Mouse (Mus musculus) limb, embryonic 14.5 days (tissue): ENCODE measurements around the gene Hdac4. TPM values are rescaled to one million over a fixed set of nuclear protein-coding genes. Genes with fewer than 3 reads are reported as not detected.

Experiments used
- ATAC-seq: fragments of 200-750 bp; cut with Nextera tagmentation; 2 replicates; pipeline ENCODE4 v1.8.0; 2017; ENCODE audit warnings: low read depth, moderate number of reproducible peaks, moderate TSS enrichment; ENCODE audit not compliant: low FRiP score
- DNase-seq: peaks from one replicate; pipeline ENCODE4 v3.0.0-alpha.2; 2015; ENCODE audit warnings: low spot score
- H3K27ac ChIP-seq: fragments of 300-500 bp; sonication (generic); replicated peaks from 2 replicates; pipeline ENCODE4 v1.5.1; 2014; ENCODE audit warnings: low read depth, mild to moderate bottlenecking, low read length, moderate library complexity, mixed read lengths
- H3K27me3 ChIP-seq: fragments of 300-500 bp; sonication (generic); 2 replicates; pipeline ENCODE4 v1.6.1; 2014; ENCODE audit warnings: low read length, mixed read lengths; ENCODE audit not compliant: control insufficient read depth, insufficient read depth
- H3K36me3 ChIP-seq: fragments of 300-500 bp; sonication (generic); 2 replicates; pipeline ENCODE4 v1.6.1; 2014; ENCODE audit warnings: mild to moderate bottlenecking, low read length, moderate library complexity, mixed read lengths; ENCODE audit not compliant: control insufficient read depth, insufficient read depth
- H3K4me1 ChIP-seq: fragments of 300-500 bp; sonication (generic); 2 replicates; pipeline ENCODE4 v1.6.1; 2014; ENCODE audit warnings: antibody characterized with exemption, low read length, mixed read lengths; ENCODE audit not compliant: control insufficient read depth, insufficient read depth
- H3K4me2 ChIP-seq: fragments of 300-500 bp; sonication (generic); replicated peaks from 2 replicates; pipeline ENCODE4 v1.6.1; 2014; ENCODE audit warnings: low read depth, mild to moderate bottlenecking, low read length, moderate library complexity; ENCODE audit not compliant: severe bottlenecking
- H3K4me3 ChIP-seq: fragments of 300-500 bp; sonication (generic); replicated peaks from 2 replicates; pipeline ENCODE4 v1.5.1; 2014; ENCODE audit warnings: low read length
- H3K9ac ChIP-seq: fragments of 300-500 bp; sonication (generic); 2 replicates; pipeline ENCODE4 v1.6.1; 2014; ENCODE audit warnings: mild to moderate bottlenecking, low read depth, low read length, moderate library complexity; ENCODE audit not compliant: severe bottlenecking
- H3K9me3 ChIP-seq: fragments of 300-500 bp; sonication (generic); 2 replicates; pipeline ENCODE4 v1.6.1; 2016; ENCODE audit warnings: low read length; ENCODE audit not compliant: control insufficient read depth
- POLR2A ChIP-seq: fragments of 200-500 bp; IDR thresholded peaks from 2 replicates; pipeline ENCODE4 v1.8.0; 2012; ENCODE audit warnings: inconsistent platforms, mild to moderate bottlenecking, moderate library complexity, borderline replicate concordance; ENCODE audit not compliant: insufficient read depth, insufficient read length; ENCODE audit errors: extremely low read depth
- WGBS: fragments of 180-500 bp; shearing (Covaris S2); extraction: QIAGEN DNeasy Blood & Tissue Kit; methylation state at CpG from one replicate; pipeline ENCODE4 v1.1.7; 2014; 5-methylcytosine and 5-hydroxymethylcytosine counted together
- polyA plus RNA-seq, 2 experiments: library from polyadenylated mRNA; depleted of rRNA in 1 of 2; stranded (reverse) in 1 of 2; unstranded in 1 of 2; fragments of >200 nt; fragmentation: Nextera tagmentation in 1 of 2; extraction: Ambion mirVana in 1 of 2; gene quantifications; 2 replicates each; pipeline versions ENCODE4 v1.2.1 to v1.2.3; 2012 to 2014

Gene Hdac4
- polyA plus RNA-seq, 2 experiments = 15.2 to 25.4 TPM

- TF ChIP-seq POLR2A = no peak
- 92% methylated on average over 11 of the region's 11 CpGs for WGBS
Observed at GRCm38 (mm10) chr1:91893598-91893997, 301.9 kb downstream of the Hdac4 start.

DNA sequence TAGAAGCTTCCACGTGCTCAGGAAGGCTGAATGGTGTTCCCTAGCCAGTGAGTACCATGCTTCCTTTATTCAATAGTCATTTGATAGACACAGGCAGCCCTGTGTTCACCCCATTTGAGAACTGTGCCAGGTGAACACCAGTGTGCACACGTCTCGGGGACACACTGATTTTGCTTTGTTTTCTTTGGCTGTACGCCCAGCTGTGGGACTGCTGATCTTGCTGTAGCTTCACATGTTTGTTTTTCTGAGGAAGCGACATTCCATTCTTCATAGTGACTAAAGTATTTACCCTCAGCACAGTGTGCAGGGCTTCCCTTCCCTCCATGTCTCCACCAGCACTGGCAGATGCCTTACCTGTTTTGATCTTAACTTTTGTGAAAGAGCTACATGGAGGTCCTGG is 312.4 kb downstream of the Hdac4 start:
- Histone ChIP-seq H3K36me3 (no peaks in the 10 kb centered on the region), H3K4me3 (no peak overlapping the region), H3K27ac (no peak overlapping the region), H3K4me2 (no peak overlapping the region), H3K9me3 (no peaks in the 10 kb centered on the region), H3K9ac (no peak overlapping the region), H3K4me1 (peaks cover 5% of the 10 kb centered on the region; the same call in 1 of the 2 replicates), H3K27me3 (no peaks in the 10 kb centered on the region)
- ATAC-seq (no peak), DNase-seq (no peak)
- TF ChIP-seq POLR2A = no peak
- 79% methylated on average over 5 of the region's 5 CpGs for WGBS

More at GRCm38 (mm10) chr1:91893598-91893997, 301.9 kb downstream of the Hdac4 start:
- no peak overlapping the region for H3K27ac ChIP-seq
- no peak overlapping the region for H3K9ac ChIP-seq
- ATAC-seq (no peak), DNase-seq (no peak)
- H3K9me3 ChIP-seq = no peaks in the 10 kb centered on the region
- H3K4me3 ChIP-seq = no peak overlapping the region
- no peaks in the 10 kb centered on the region for H3K27me3 ChIP-seq
- H3K4me2 ChIP-seq = no peak overlapping the region
- no peaks in the 10 kb centered on the region for H3K36me3 ChIP-seq
- no peaks in the 10 kb centered on the region for H3K4me1 ChIP-seq

GRCm38 (mm10) chr1:91880899-91881298 is 314.6 kb downstream of the Hdac4 start:
- Histone ChIP-seq H3K27me3 (no peaks in the 10 kb centered on the region), H3K36me3 (no peaks in the 10 kb centered on the region), H3K9ac (no peak overlapping the region), H3K4me3 (no peak overlapping the region), H3K27ac (no peak overlapping the region), H3K9me3 (no peaks in the 10 kb centered on the region), H3K4me2 (no peak overlapping the region), H3K4me1 (peaks cover 5% of the 10 kb centered on the region; the same call in 1 of the 2 replicates)
- no peak for DNase-seq
- no peak for ATAC-seq
- TF ChIP-seq POLR2A = no peak
- 63% methylated on average over 8 of the region's 8 CpGs for WGBS

DNA sequence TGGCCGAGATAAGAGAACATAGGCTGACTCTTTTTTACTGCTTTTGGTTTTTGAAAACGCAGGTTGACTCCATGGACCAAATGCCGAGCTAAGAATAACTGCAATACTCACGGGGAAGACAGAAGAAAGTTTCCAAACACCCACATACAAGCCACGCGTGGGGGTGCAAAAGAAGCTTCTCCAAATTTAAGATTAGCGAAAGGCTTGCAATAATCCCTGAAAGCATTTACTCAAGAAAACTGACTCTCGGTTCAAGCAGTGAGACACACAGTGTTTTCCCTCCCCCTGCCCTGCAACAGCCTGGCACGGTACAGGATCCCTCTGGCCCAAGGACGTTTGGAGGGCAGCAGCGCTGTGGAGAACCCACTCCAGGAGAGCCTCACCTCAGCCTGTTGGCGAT is 315.3 kb downstream of the Hdac4 start:
- H3K36me3 ChIP-seq = no peaks in the 10 kb centered on the region
- no peak for TF ChIP-seq POLR2A
- no peak overlapping the region for H3K4me2 ChIP-seq
- WGBS = 88% methylated on average over 12 of the region's 12 CpGs
- no peak overlapping the region for H3K27ac ChIP-seq
- no peak for DNase-seq
- no peaks in the 10 kb centered on the region for H3K27me3 ChIP-seq
- H3K9me3 ChIP-seq = no peaks in the 10 kb centered on the region
- no peak overlapping the region for H3K4me3 ChIP-seq
- no peak for ATAC-seq
- H3K9ac ChIP-seq = no peak overlapping the region
- H3K4me1 ChIP-seq = peaks cover 5% of the 10 kb centered on the region; the same call in 1 of the 2 replicates
